Mouse (Mus musculus): Measurements from ENCODE around the gene Cdk5. TPM values are rescaled to one million over a fixed set of nuclear protein-coding genes. Genes with fewer than 3 reads are reported as not detected.
A peak's percentile ranks its signal among the peaks of the same experiment; 100 is the strongest.

Cdk5 gene
- polyA plus RNA-seq, 1 experiment from 2014 or later = 13.1 TPM

DNA sequence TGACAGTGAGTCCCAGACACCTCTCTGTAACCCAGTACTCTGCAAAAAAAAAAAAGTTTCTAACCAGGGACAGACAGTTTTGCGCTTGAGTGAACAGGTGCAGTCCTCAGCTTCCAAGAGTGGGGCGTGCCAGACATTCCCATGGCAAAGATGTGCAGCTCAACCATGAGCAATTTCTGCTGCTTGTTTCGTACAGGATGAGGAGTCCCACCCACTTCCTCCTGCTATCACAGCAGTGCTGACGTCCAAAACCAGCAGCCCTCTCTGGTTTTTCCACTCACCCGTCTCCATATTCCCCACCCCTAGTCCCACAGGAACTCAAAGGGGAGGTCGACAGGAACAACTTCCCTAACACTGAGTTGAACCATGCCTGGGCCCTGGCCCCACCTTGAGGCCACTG lies 38.9 kb downstream of the Cdk5 start:
- ATAC-seq = no peak
- Histone ChIP-seq H3K4me1 (ENCODE audit: insufficient read depth) (peaks cover 48% of the 10 kb centered on the region), H3K9me3 (ENCODE audit: low read length) (no peaks in the 10 kb centered on the region), H3K4me2 (ENCODE audit: low read depth, low read length) (0 out of 2 replicates have a peak overlapping the region, but pooled peaks have one; percentile 18), H3K4me3 (ENCODE audit: low read depth, low read length) (no peak overlapping the region), H3K9ac (replicated peaks) (no peak overlapping the region), H3K27me3 (ENCODE audit: insufficient read depth, low read length) (peaks cover 9% of the 10 kb centered on the region), H3K27ac (ENCODE audit: low read depth) (no peak overlapping the region; the same call in 1 of the 2 replicates), H3K36me3 (replicated peaks; ENCODE audit: insufficient read depth, low read length) (no peaks in the 10 kb centered on the region)
- WGBS (ENCODE audit: insufficient replicate concordance) = 35% methylated on average over 6 of the region's 6 CpGs
- TF ChIP-seq CTCF (IDR thresholded peaks at IDR 0.05; ENCODE audit: low read depth) (no peak), EP300 (IDR thresholded peaks at IDR 0.05; ENCODE audit: low read depth) (no peak)
- DNase-seq = no peak

DNA sequence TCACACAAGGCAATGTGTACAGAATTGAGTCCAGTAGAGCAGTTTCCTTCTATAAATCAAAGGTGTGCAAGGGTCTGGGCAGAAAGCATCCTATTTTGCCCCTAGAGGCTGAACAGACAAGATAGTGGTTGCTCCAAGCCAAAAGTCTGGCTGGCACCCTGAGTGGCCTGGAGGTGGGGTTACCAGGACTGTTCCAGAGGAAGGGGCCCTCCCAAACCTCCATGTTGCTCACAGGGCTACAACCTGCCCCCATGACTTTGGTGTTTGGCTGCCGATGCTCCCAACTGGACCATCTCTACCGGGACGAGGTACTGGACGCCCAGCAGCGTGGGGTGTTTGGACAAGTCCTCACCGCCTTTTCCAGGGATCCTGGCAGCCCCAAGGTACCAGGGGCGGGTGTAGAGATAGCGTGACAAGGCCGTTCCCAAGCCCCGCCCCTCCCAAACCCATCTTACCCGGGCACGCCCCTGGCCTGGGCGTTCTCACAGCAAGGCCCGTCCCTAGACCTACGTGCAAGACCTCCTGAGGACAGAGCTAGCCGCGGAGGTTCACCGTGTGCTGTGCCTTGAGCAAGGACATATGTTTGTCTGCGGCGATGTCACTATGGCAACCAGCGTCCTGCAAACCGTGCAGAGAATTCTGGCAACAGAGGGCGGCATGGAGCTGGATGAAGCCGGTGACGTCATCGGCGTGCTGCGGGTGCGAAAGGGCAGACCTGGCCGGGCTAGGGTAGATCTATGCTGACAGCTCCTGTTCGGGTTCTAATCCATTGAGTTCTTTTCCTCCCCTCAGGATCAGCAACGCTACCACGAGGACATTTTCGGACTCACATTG lies 40.1 kb downstream of the Cdk5 start:
- Histone ChIP-seq H3K27ac (ENCODE audit: low read depth) (peak overlapping the region; percentile 44), H3K9me3 (ENCODE audit: low read length) (no peaks in the 10 kb centered on the region), H3K27me3 (ENCODE audit: insufficient read depth, low read length) (peaks cover 8% of the 10 kb centered on the region), H3K4me3 (ENCODE audit: low read depth, low read length) (peak overlapping the region; percentile 49), H3K9ac (replicated peaks) (peak overlapping the region; percentile 36), H3K4me1 (ENCODE audit: insufficient read depth) (peaks cover 37% of the 10 kb centered on the region), H3K4me2 (ENCODE audit: low read depth, low read length) (peak overlapping the region; percentile 67), H3K36me3 (replicated peaks; ENCODE audit: insufficient read depth, low read length) (no peaks in the 10 kb centered on the region)
- TF ChIP-seq EP300 (IDR thresholded peaks at IDR 0.05; ENCODE audit: low read depth) (no peak), CTCF (IDR thresholded peaks at IDR 0.05; ENCODE audit: low read depth) (peak; percentile 81)
- WGBS (ENCODE audit: insufficient replicate concordance) = 2% methylated on average over 34 of the region's 34 CpGs
- DNase-seq = peak; percentile 94
- ATAC-seq = peak; percentile 96

DNA sequence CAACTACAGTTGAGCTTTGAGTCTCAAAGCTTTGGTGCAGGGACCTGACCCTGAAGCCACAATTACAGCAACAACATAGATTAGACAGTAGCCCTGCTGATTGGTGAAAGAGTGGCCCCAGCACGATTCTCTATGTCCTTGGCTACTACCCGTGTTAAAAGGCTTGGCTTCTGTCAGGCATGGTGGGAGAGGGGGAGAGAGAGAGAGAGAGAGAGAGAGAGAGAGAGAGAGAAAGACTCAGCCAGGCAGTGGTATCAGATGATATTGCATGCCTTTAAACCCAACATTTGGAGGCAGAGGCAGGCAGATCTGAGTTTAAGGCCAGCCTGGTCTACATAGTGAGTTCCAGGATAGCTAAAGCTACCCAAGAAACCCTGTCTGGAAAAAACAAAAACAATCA lies 41.3 kb downstream of the Cdk5 start:
- Histone ChIP-seq H3K4me1 (ENCODE audit: insufficient read depth) (peaks cover 24% of the 10 kb centered on the region), H3K9ac (replicated peaks) (no peak overlapping the region), H3K9me3 (ENCODE audit: low read length) (no peaks in the 10 kb centered on the region), H3K4me3 (ENCODE audit: low read depth, low read length) (no peak overlapping the region), H3K36me3 (replicated peaks; ENCODE audit: insufficient read depth, low read length) (no peaks in the 10 kb centered on the region), H3K27ac (ENCODE audit: low read depth) (no peak overlapping the region), H3K4me2 (ENCODE audit: low read depth, low read length) (no peak overlapping the region), H3K27me3 (ENCODE audit: insufficient read depth, low read length) (no peaks in the 10 kb centered on the region)
- TF ChIP-seq EP300 (IDR thresholded peaks at IDR 0.05; ENCODE audit: low read depth) (no peak), CTCF (IDR thresholded peaks at IDR 0.05; ENCODE audit: low read depth) (no peak)
- 59% methylated on average over 2 of the region's 2 CpGs for WGBS (ENCODE audit: insufficient replicate concordance)
- DNase-seq = no peak
- no peak for ATAC-seq

DNA sequence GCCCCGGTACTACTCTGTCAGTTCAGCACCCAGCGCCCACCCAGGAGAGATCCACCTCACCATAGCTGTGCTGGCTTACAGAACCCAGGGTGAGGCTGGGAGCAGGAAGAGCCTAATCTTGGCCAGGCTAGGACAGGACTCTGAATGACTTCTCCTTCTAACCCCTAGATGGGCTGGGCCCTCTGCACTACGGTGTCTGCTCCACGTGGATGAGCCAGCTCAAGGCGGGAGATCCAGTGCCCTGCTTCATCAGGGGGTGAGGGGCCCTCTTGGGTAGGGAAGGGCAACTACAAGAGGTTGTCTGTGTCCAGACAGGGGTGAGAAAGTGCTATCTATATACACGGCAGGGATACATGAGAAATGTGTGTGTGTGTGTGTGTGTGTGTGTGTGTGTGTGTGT lies 41.8 kb downstream of the Cdk5 start:
- Histone ChIP-seq H3K4me1 (ENCODE audit: insufficient read depth) (peaks cover 23% of the 10 kb centered on the region), H3K9ac (replicated peaks) (no peak overlapping the region), H3K36me3 (replicated peaks; ENCODE audit: insufficient read depth, low read length) (no peaks in the 10 kb centered on the region), H3K9me3 (ENCODE audit: low read length) (no peaks in the 10 kb centered on the region), H3K27ac (ENCODE audit: low read depth) (no peak overlapping the region), H3K27me3 (ENCODE audit: insufficient read depth, low read length) (no peaks in the 10 kb centered on the region), H3K4me2 (ENCODE audit: low read depth, low read length) (no peak overlapping the region), H3K4me3 (ENCODE audit: low read depth, low read length) (no peak overlapping the region)
- ATAC-seq (no peak), DNase-seq (no peak)
- WGBS (ENCODE audit: insufficient replicate concordance) = 66% methylated on average over 6 of the region's 6 CpGs
- TF ChIP-seq EP300 (IDR thresholded peaks at IDR 0.05; ENCODE audit: low read depth) (no peak), CTCF (IDR thresholded peaks at IDR 0.05; ENCODE audit: low read depth) (no peak)

DNA sequence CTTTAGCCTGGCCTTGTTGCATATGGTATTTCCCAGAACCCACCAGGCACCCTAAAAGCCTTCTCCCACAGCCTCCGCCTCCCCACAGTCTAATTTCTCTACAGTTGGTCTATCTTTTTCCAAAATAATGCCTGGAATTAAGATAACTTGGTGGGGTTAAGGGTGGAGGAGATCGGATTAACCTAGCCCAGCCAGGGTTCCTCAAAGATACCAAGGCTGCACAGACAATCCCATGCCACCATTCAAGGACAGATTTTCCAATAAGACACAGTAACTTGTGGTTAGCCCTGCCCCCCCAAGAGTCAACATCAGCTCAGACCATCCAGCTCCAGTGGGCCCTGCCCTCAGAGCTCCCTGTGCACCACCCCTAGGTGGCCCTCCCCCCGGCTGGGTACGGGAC lies 42.8 kb downstream of the Cdk5 start:
- H3K27ac ChIP-seq (ENCODE audit: low read depth) = no peak overlapping the region
- DNase-seq (no peak), ATAC-seq (no peak)
- H3K4me2 ChIP-seq (ENCODE audit: low read depth, low read length) = no peak overlapping the region
- H3K9ac ChIP-seq (replicated peaks) = no peak overlapping the region
- TF ChIP-seq EP300 (IDR thresholded peaks at IDR 0.05; ENCODE audit: low read depth) (no peak), CTCF (IDR thresholded peaks at IDR 0.05; ENCODE audit: low read depth) (no peak)
- H3K4me1 ChIP-seq (ENCODE audit: insufficient read depth) = peaks cover 21% of the 10 kb centered on the region
- no peaks in the 10 kb centered on the region for H3K27me3 ChIP-seq (ENCODE audit: insufficient read depth, low read length)
- 67% methylated on average over 4 of the region's 4 CpGs for WGBS (ENCODE audit: insufficient replicate concordance)
- no peaks in the 10 kb centered on the region for H3K36me3 ChIP-seq (replicated peaks; ENCODE audit: insufficient read depth, low read length)
- H3K9me3 ChIP-seq (ENCODE audit: low read length) = no peaks in the 10 kb centered on the region
- H3K4me3 ChIP-seq (ENCODE audit: low read depth, low read length) = no peak overlapping the region

DNA sequence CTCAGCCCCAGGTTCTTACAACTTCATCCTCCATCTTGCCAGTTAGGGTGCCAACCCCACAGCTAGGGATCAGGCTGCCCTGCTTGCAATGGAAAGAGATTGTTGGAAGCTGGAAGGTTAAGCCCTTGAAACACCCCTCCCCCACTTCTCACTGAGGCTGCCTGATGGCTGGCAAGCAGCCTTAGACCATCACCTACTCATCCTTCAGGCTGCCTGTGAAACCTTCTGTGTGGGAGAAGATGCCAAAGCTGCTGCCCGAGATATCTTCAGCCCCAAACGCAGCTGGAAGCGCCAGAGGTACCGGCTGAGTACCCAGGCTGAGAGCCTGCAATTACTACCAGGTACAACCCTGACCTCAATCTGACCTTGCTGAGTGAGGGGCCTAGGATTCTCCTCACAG lies 43.8 kb downstream of the Cdk5 start:
- Histone ChIP-seq H3K27me3 (ENCODE audit: insufficient read depth, low read length) (no peaks in the 10 kb centered on the region), H3K4me2 (ENCODE audit: low read depth, low read length) (no peak overlapping the region), H3K36me3 (replicated peaks; ENCODE audit: insufficient read depth, low read length) (no peaks in the 10 kb centered on the region), H3K27ac (ENCODE audit: low read depth) (no peak overlapping the region), H3K4me1 (ENCODE audit: insufficient read depth) (peaks cover 13% of the 10 kb centered on the region), H3K9me3 (ENCODE audit: low read length) (no peaks in the 10 kb centered on the region), H3K4me3 (ENCODE audit: low read depth, low read length) (no peak overlapping the region), H3K9ac (replicated peaks) (no peak overlapping the region)
- DNase-seq = no peak
- TF ChIP-seq CTCF (IDR thresholded peaks at IDR 0.05; ENCODE audit: low read depth) (no peak), EP300 (IDR thresholded peaks at IDR 0.05; ENCODE audit: low read depth) (no peak)
- ATAC-seq = no peak
- WGBS (ENCODE audit: insufficient replicate concordance) = 77% methylated on average over 4 of the region's 4 CpGs

Measured in liver, postnatal 0 days (tissue).